Mouse (Mus musculus) sigmoid colon, adult 10 weeks (tissue): ENCODE data around the gene Acbd4. TPM values are rescaled to one million over a fixed set of nuclear protein-coding genes. Genes with fewer than 3 reads are reported as not detected.

Experiments
- polyA plus RNA-seq: library from polyadenylated mRNA; stranded (reverse); fragments of 350-450 nt; fragmentation: Illumina TruSeq; extraction: RNeasy Lipid Tissue Mini Kit (QIAGEN cat#74804); gene quantifications from one replicate; pipeline ENCODE4 v1.2.3, GENCODE M21; 2014; ENCODE audit warnings: low read depth, low replicate concordance

Gene Acbd4
- 2.9 TPM for polyA plus RNA-seq

DNA sequence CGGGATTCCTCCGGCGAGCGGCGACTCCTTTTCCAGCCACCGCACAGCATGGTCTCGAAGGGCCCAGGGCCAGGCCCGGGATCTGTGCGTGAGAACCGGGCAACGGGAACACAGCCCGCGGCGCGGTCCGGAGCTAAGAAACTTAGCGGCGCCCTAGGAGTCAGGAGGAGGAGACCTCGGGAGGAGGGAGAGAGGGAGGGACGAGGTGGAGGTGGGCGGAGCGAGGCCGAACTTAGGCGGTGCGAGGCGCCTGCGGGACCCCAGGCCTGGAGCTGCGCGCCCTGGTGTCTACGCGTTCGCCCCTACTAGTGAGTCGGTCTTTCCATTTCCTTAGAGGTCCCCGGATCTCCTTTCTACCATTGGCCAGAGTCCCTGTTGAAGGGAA, at the start of gene Acbd4, which contains the start of gene Plcd3:
Acbd4 (plus strand) TSS at position 202 of the 385 bp plus-strand sequence.
Plcd3 (minus strand) TSS at position 178 of the 385 bp plus-strand sequence.

GRCm38 (mm10) chr11:103116008-103116818, 14.7 kb downstream of the Acbd4 start, which contains the start of gene Hexim1:
Gene Hexim1, plus strand, starts transcription at chr11:103116231.

DNA sequence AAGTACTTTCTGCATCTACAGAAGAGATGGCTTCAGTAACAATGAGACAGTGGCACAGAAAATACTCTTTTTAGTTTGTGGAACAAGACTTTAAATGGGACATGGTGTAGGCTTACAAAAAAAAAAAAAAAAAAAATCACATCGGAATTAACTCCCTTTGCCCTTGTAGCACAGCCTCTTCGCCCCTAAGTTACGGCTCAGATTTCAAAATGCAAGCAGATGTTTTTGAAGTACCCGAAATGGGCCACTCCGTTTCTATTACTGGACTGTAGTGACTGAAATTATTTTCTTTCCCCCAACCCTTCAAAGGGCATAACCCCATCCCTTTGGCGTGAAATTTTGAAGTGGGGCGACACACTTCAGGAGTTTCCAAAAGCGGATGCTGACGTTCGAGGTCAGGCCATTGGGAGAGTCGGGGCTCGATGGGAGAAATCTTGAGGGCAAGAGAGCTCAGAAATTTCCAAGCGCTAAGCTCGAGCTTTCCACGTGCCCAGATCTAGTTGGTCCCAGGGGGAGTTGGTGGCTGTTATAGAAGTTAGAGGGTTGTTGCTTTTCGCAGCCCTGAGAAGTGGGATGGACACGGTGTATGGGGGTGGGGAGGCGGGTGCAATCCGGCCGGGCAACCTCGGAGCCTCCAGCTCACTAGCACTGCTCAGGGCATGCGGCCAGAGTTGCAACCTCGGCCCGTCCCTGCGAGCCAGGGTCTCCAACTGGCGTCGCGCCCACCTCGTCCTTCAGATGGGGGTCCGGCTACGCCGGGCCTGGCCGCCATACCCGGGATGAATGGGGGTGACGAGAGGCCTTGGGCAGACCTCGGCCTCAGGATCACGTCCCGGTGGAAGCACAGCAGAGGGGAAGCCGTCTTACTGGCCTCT, 30.5 kb downstream of the Acbd4 start, which contains the start of gene Hexim2:
Hexim2 (plus strand) TSS at position 729 of the 875 bp plus-strand sequence.

Other genes starting within 250 kb of the Acbd4 start
- gene Eftud2, start 220.7 kb upstream of the Acbd4 start, polyA plus RNA-seq, result 29.3 TPM
- gene Ccdc103, start 220.5 kb upstream of the Acbd4 start, polyA plus RNA-seq, result not detected
- gene Fam187a, start 216.5 kb upstream of the Acbd4 start, polyA plus RNA-seq, result not detected
- 0.73 TPM for gene Gfap, start 200.8 kb upstream of the Acbd4 start, polyA plus RNA-seq
- gene Kif18b, start 176.6 kb upstream of the Acbd4 start, polyA plus RNA-seq, result 0.41 TPM
- gene C1ql1, start 155.0 kb upstream of the Acbd4 start, polyA plus RNA-seq, result not detected
- gene Nmt1, start 73.5 kb upstream of the Acbd4 start, polyA plus RNA-seq, result 9.1 TPM
- 5.0 TPM for gene Dcakd, start 73.3 kb upstream of the Acbd4 start, polyA plus RNA-seq
- not detected for gene Plcd3, start within 50 bp of the Acbd4 start, polyA plus RNA-seq
- 38.3 TPM for gene Hexim1, start 14.5 kb downstream of the Acbd4 start, polyA plus RNA-seq
- gene Hexim2, start 30.7 kb downstream of the Acbd4 start, polyA plus RNA-seq, result 0.38 TPM
- 0.41 TPM for gene Fmnl1, start 69.4 kb downstream of the Acbd4 start, polyA plus RNA-seq
- not detected for gene 1700023F06Rik, start 106.9 kb downstream of the Acbd4 start, polyA plus RNA-seq
- gene Spata32, start 116.8 kb downstream of the Acbd4 start, polyA plus RNA-seq, result not detected
- gene Map3k14, start 165.8 kb downstream of the Acbd4 start, polyA plus RNA-seq, result 0.13 TPM